Mouse (Mus musculus) ES-E14 (cell line): ENCODE measurements around the gene Grrp1.

Source experiments
- CHD2 ChIP-seq: IDR thresholded peaks from 2 replicates; pipeline ENCODE4 v1.6.1; 2014; ENCODE audit warnings: mild to moderate bottlenecking, low read depth, low read length, inconsistent platforms
- ZNF384 ChIP-seq: IDR thresholded peaks from 2 replicates; pipeline ENCODE4 v1.6.1; 2012; ENCODE audit warnings: low read depth, low read length, inconsistent platforms

DNA sequence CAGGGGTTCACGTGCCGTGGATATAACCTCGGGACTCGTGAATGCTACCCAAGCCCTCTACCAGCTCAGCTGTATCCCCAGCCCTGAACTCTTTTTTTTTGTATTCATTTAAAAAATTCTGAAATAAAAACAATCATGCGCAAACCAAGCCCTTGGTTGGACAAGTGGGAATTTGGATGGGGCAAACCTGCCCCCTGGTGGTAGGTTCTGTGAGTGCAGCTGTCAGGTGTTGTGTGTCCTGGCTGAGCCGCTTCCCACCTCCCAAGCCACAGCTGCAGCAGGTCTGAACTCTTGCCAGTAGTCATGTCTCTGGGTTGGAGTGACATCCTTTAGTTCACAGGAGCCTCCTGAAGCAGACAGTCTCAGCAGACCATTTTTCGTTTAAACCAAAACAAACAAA is 38.2 kb upstream of the Grrp1 start:
- TF ChIP-seq CHD2 (no peak), ZNF384 (no peak)
